Mouse (Mus musculus) bone marrow macrophage, adult 2 months (primary cell): ENCODE results near the gene Spata2l.

Experiments
- CTCF ChIP-seq: IDR thresholded peaks from 2 replicates; pipeline ENCODE4 v1.5.1; 2012; ENCODE audit warnings: low read depth, mild to moderate bottlenecking, low read length, moderate library complexity
- POLR2A ChIP-seq: IDR thresholded peaks from 2 replicates; pipeline ENCODE4 v1.6.1; 2012; ENCODE audit warnings: mild to moderate bottlenecking, low read depth, low read length, borderline replicate concordance

DNA sequence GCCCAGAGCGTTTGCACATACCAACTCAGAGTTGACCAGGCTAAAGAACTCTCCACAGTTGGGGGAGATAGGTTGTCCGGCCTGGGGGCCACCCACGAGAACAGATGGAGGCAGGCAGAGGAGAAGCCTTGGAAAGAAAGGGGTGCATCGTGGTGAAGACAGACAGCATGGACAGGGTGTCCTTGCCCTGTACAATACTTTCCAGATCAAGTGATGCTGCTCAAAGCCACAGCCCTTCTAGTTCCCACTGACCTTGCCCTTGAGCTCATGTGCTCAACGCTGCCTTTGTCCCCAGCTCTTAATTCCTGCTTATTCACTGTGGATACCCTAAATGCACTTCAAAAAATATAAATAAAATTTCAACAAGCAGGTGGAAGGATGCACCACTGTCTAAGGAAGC lies 38.4 kb upstream of the Spata2l start:
- TF ChIP-seq POLR2A (no peak), CTCF (no peak)
